Mouse (Mus musculus): ENCODE measurements at regions not wholly inside any gene's neighbourhood (a gene's known extent, or its start where the extent isn't known, plus 50 kb on each side); places are given as distances from the start of the nearest gene placed in this dataset.

DNA sequence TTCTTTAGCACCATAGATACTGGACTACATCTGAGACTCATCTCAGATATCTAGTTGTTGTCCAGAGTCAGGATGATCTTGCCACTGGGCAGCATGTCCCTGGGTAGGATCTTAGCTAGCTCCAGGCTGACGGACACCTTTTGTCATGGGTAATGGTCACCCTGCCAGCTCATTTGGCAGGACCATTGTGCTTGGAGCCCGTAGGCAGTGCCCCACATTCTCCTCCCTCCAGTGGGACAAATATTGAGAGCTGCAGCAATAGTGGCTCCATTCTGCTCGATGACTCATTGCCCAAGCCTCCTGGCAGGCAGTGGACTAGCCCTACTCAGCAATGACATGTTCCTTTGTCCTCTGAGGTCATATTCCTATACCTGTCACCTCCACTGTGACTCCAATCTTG, 258.9 kb upstream of the Tmpo start:
- no peak for TF ChIP-seq MAX (IDR thresholded peaks at IDR 0.05; ENCODE audit: low read depth)
- TF ChIP-seq E2F4 (IDR thresholded peaks at IDR 0.05; ENCODE audit: insufficient read depth): no peak
- no peak for TF ChIP-seq POLR2A (IDR thresholded peaks at IDR 0.05; ENCODE audit: insufficient read length, low read depth)
- no peak for TF ChIP-seq POLR2AphosphoS2 (IDR thresholded peaks at IDR 0.05; ENCODE audit: insufficient read length, low read depth)
- no peak for TF ChIP-seq MYOD1 (IDR thresholded peaks at IDR 0.05; ENCODE audit: control insufficient read depth in 1 of 3, insufficient read length in 2 of 3, low read depth in 2 of 3)
- TF ChIP-seq USF1 (IDR thresholded peaks at IDR 0.05; ENCODE audit: low read depth): no peak
- TF ChIP-seq CEBPB (IDR thresholded peaks at IDR 0.05; ENCODE audit: insufficient read depth, poor library complexity, severe bottlenecking): no peak
- TF ChIP-seq MYOG (IDR thresholded peaks at IDR 0.05; ENCODE audit: control insufficient read depth in 1 of 3, insufficient read depth in 1 of 3, insufficient read length in 2 of 3, low read depth in 2 of 3): no peak
- TF ChIP-seq TCF12 (IDR thresholded peaks at IDR 0.05; ENCODE audit: insufficient read depth, poor library complexity, severe bottlenecking): no peak

Measured in myocyte (in vitro differentiated cells).